Mouse (Mus musculus) CH12.LX (cell line): ENCODE measurements around the gene Ubxn1. TPM values are rescaled to one million over a fixed set of nuclear protein-coding genes. Genes with fewer than 3 reads are reported as not detected.

Source experiments
- DNase-seq: peaks from one replicate; pipeline ENCODE4 v3.0.0-alpha.2; 2013; ENCODE audit errors: extremely low read depth
- H3K27ac ChIP-seq: 2 replicates; pipeline ENCODE4 v1.5.1; 2012; ENCODE audit warnings: low read depth, mild to moderate bottlenecking, control low read depth, moderate library complexity; ENCODE audit not compliant: insufficient read depth
- H3K27me3 ChIP-seq: replicated peaks from 2 replicates; pipeline ENCODE3; 2012; ENCODE audit warnings: inconsistent platforms
- H3K36me3 ChIP-seq, 2 experiments: replicated peaks in 1 of 2; 2 replicates each; pipeline versions ENCODE3 to v1.6.1; 2012; ENCODE audit warnings: inconsistent platforms in 1 of 2, low read length in 1 of 2, mild to moderate bottlenecking in 1 of 2, mixed read lengths in 1 of 2, moderate library complexity in 1 of 2; ENCODE audit not compliant: control insufficient read depth in 1 of 2, insufficient read depth in 1 of 2
- H3K4me1 ChIP-seq, 2 experiments: 2 replicates each; pipeline ENCODE4 v1.6.1; 2012; ENCODE audit warnings: inconsistent platforms in 1 of 2, moderate library complexity in 1 of 2; ENCODE audit not compliant: insufficient read depth in 2 of 2, control insufficient read depth in 1 of 2
- H3K4me2 ChIP-seq: 2 replicates; pipeline ENCODE4 v1.6.1; 2012; ENCODE audit warnings: low read depth, mild to moderate bottlenecking, control low read depth; ENCODE audit not compliant: poor library complexity, insufficient read depth, severe bottlenecking
- H3K4me3 ChIP-seq, 3 experiments: fragments of 150-350 bp in 1 of 3; sonication (generic) in 1 of 3; replicated peaks in 1 of 3; 2 replicates each; pipeline versions ENCODE3 to v1.5.1; 2011 to 2012; ENCODE audit warnings: low read depth in 2 of 3, low read length in 2 of 3, mild to moderate bottlenecking in 2 of 3, moderate library complexity in 2 of 3, control low read depth in 1 of 3, improper control_type of control experiment in 1 of 3, inconsistent platforms in 1 of 3, mixed read lengths in 1 of 3; ENCODE audit not compliant: poor library complexity in 1 of 3
- H3K79me2 ChIP-seq: replicated peaks from 2 replicates; pipeline ENCODE4 v1.6.1; 2012; ENCODE audit warnings: mild to moderate bottlenecking, moderate library complexity; ENCODE audit not compliant: control insufficient read depth, poor library complexity, insufficient read depth, severe bottlenecking; ENCODE audit errors: extremely low read depth
- H3K9ac ChIP-seq: 2 replicates; pipeline ENCODE4 v1.6.1; 2012; ENCODE audit warnings: low read depth, mild to moderate bottlenecking, control low read depth, moderate library complexity; ENCODE audit not compliant: insufficient read depth
- H3K9me3 ChIP-seq: replicated peaks from 2 replicates; pipeline ENCODE3; 2012; ENCODE audit warnings: low read length, inconsistent platforms, mixed read lengths
- E2F4 ChIP-seq: IDR thresholded peaks from 2 replicates; pipeline ENCODE4 v1.6.1; 2011; ENCODE audit warnings: low read depth, low read length, improper control_type of control experiment; ENCODE audit not compliant: insufficient replicate concordance
- ELF1 ChIP-seq: IDR thresholded peaks from 2 replicates; pipeline ENCODE4 v1.6.1; 2014; ENCODE audit warnings: low read depth, mild to moderate bottlenecking, inconsistent platforms, low read length, improper control_type of control experiment
- ETS1 ChIP-seq: conservative IDR thresholded peaks from 2 replicates; pipeline ENCODE4 v1.6.1; 2012; ENCODE audit warnings: low read depth, mild to moderate bottlenecking, inconsistent platforms, low read length, improper control_type of control experiment, moderate library complexity
- GABPA ChIP-seq: IDR thresholded peaks from 2 replicates; pipeline ENCODE4 v1.6.1; 2012; ENCODE audit warnings: low read depth, low read length, improper control_type of control experiment, inconsistent platforms; ENCODE audit not compliant: insufficient replicate concordance
- JUN ChIP-seq: IDR thresholded peaks from 2 replicates; pipeline ENCODE4 v1.6.1; 2011; ENCODE audit warnings: low read depth, mild to moderate bottlenecking, low read length, improper control_type of control experiment, moderate library complexity; ENCODE audit not compliant: insufficient read depth
- MAZ ChIP-seq: IDR thresholded peaks from 2 replicates; pipeline ENCODE4 v1.6.1; 2012; ENCODE audit warnings: low read depth, mild to moderate bottlenecking, inconsistent platforms, low read length, improper control_type of control experiment, moderate library complexity
- MXI1 ChIP-seq: IDR thresholded peaks from 2 replicates; pipeline ENCODE4 v1.6.1; 2011; ENCODE audit warnings: mild to moderate bottlenecking, low read depth, low read length, improper control_type of control experiment
- MYC ChIP-seq: IDR thresholded peaks from 2 replicates; pipeline ENCODE4 v1.6.1; 2011; ENCODE audit warnings: low read depth, mild to moderate bottlenecking, improper control_type of control experiment, low read length
- NELFE ChIP-seq: IDR thresholded peaks from 2 replicates; pipeline ENCODE4 v1.6.1; 2011; ENCODE audit warnings: low read depth, low read length, improper control_type of control experiment
- POLR2A ChIP-seq: IDR thresholded peaks from 2 replicates; pipeline ENCODE4 v1.6.1; 2011; ENCODE audit warnings: low read depth, mild to moderate bottlenecking, improper control_type of control experiment, low read length
- POLR2AphosphoS2 ChIP-seq: IDR thresholded peaks from 2 replicates; pipeline ENCODE4 v1.6.1; 2011; ENCODE audit warnings: low read depth, low read length, improper control_type of control experiment
- RAD21 ChIP-seq: IDR thresholded peaks from 2 replicates; pipeline ENCODE4 v1.6.1; 2011; ENCODE audit warnings: low read depth, mild to moderate bottlenecking, low read length, improper control_type of control experiment, moderate library complexity
- SIN3A ChIP-seq: IDR thresholded peaks from 2 replicates; pipeline ENCODE4 v1.6.1; 2012; ENCODE audit warnings: low read length, improper control_type of control experiment, inconsistent platforms
- TBP ChIP-seq: conservative IDR thresholded peaks from 2 replicates; pipeline ENCODE4 v1.6.1; 2011; ENCODE audit warnings: low read depth, low read length, improper control_type of control experiment
- TCF12 ChIP-seq: IDR thresholded peaks from 2 replicates; pipeline ENCODE4 v1.6.1; 2014; ENCODE audit warnings: low read depth, mild to moderate bottlenecking, inconsistent platforms, low read length, improper control_type of control experiment
- UBTF ChIP-seq: IDR thresholded peaks from 2 replicates; pipeline ENCODE4 v1.6.1; 2012; ENCODE audit warnings: low read depth, mild to moderate bottlenecking, inconsistent platforms, low read length, improper control_type of control experiment, moderate library complexity
- USF1 ChIP-seq: IDR thresholded peaks from 2 replicates; pipeline ENCODE4 v1.6.1; 2014; ENCODE audit warnings: low read depth, mild to moderate bottlenecking, inconsistent platforms, low read length, improper control_type of control experiment
- USF2 ChIP-seq: conservative IDR thresholded peaks from 2 replicates; pipeline ENCODE4 v1.6.1; 2011; ENCODE audit warnings: low read depth, low read length, improper control_type of control experiment
- ZC3H11A ChIP-seq: IDR thresholded peaks from 2 replicates; pipeline ENCODE4 v1.6.1; 2012; ENCODE audit warnings: low read depth, mild to moderate bottlenecking, inconsistent platforms, low read length, improper control_type of control experiment
- ZKSCAN1 ChIP-seq: IDR thresholded peaks from 2 replicates; pipeline ENCODE4 v1.6.1; 2012; ENCODE audit warnings: low read depth, inconsistent platforms, low read length, improper control_type of control experiment, borderline replicate concordance
- ZNF384 ChIP-seq: IDR thresholded peaks from 2 replicates; pipeline ENCODE4 v1.6.1; 2012; ENCODE audit warnings: low read depth, low read length, improper control_type of control experiment, inconsistent platforms
- dilution Hi-C: fragments of 300-500 bp; cut with MboI; formaldehyde crosslinking; loops from 2 replicates; pipeline ENCODE4 v1.14.3; 2020; ENCODE audit warnings: low sequenced_read_pairs; ENCODE audit not compliant: extremely low pct_unique_long_range_greater_than_20kb, extremely low pct_ligation_motif_present
- in situ Hi-C: fragments of 300-500 bp; cut with MboI; formaldehyde crosslinking; loops from 3 replicates; pipeline ENCODE4 v1.14.3; 2019; ENCODE audit warnings: low sequenced_read_pairs, low pct_ligation_motif_present, low pct_unique_long_range_greater_than_20kb, mixed read lengths
- polyA plus RNA-seq: library from polyadenylated mRNA; unstranded; fragments of >175 nt; gene quantifications from 2 replicates; pipeline ENCODE4 v1.2.1, GENCODE M21; 2012; ENCODE audit warnings: low read depth; ENCODE audit not compliant: insufficient read length
- total RNA-seq, 2 experiments: library from RNA; depleted of rRNA; stranded (reverse); fragments of 300-350 nt in 1 of 2; fragments of >200 nt in 1 of 2; gene quantifications; 2 replicates each; pipeline ENCODE4 v1.2.3; 2012 to 2014

Gene Ubxn1
- total and polyA plus RNA-seq, 3 experiments: 96.3 to 226 (median 140) TPM

- Histone ChIP-seq H3K36me3 (peaks cover 25 to 43% of the 10 kb centered on the region in 2 experiments), H3K4me1 (peaks cover 2 to 16% of the 10 kb centered on the region in 2 experiments; a peak in 2 of 4 replicates), H3K9me3 (no peaks in the 10 kb centered on the region), H3K79me2 (peaks cover 19% of the 10 kb centered on the region), H3K27ac (no peak overlapping the region), H3K9ac (peak overlapping the region; percentile 88), H3K27me3 (no peaks in the 10 kb centered on the region), H3K4me3 (peak overlapping the region; percentile 84 to 97 (median 87)), H3K4me2 (peak overlapping the region; percentile 43)
- in situ Hi-C loops: no loop called here
- no peak for DNase-seq
- TF ChIP-seq UBTF: no peak
- no peak for TF ChIP-seq JUN
- no peak for TF ChIP-seq ZC3H11A
- TF ChIP-seq ELF1: no peak
- TF ChIP-seq TCF12: no peak
- no peak for TF ChIP-seq USF1
- TF ChIP-seq POLR2A: no peak
- no peak for TF ChIP-seq TBP
- TF ChIP-seq ZKSCAN1: no peak
- no peak for TF ChIP-seq E2F4
- TF ChIP-seq ETS1: no peak
- TF ChIP-seq ZNF384: no peak
- TF ChIP-seq SIN3A: no peak; the same call in 1 of the 2 replicates
- TF ChIP-seq MAZ: no peak
- dilution Hi-C loops: no loop called here
These were observed 1.1 kb downstream of the Ubxn1 start for GRCm38 (mm10) chr19:8872266-8872840.

GRCm38 (mm10) chr19:8875031-8875430 lies 3.7 kb downstream of the Ubxn1 start:
- no peak overlapping the region for H3K4me3 ChIP-seq
- H3K79me2 ChIP-seq: peaks cover 19% of the 10 kb centered on the region
- no peaks in the 10 kb centered on the region for H3K9me3 ChIP-seq
- H3K27me3 ChIP-seq: no peaks in the 10 kb centered on the region
- dilution Hi-C loops: no loop called here
- peaks cover 27 to 61% of the 10 kb centered on the region in 2 experiments for H3K36me3 ChIP-seq
- TF ChIP-seq MYC (no peak), TCF12 (no peak), GABPA (no peak), NELFE (no peak), POLR2AphosphoS2 (no peak), MXI1 (no peak), TBP (no peak), RAD21 (no peak), USF1 (no peak), ELF1 (no peak), ZNF384 (no peak), MAZ (no peak), USF2 (no peak)
- TF ChIP-seq, all 38 proteins: peak for 0
- Histone ChIP-seq H3K4me1 (peaks cover 2 to 25% of the 10 kb centered on the region in 2 experiments; a peak in 3 of 4 replicates), H3K27ac (no peak overlapping the region), H3K4me2 (no peak overlapping the region), H3K9ac (no peak overlapping the region)
- no peak for DNase-seq
- in situ Hi-C loops: no loop called here
